Mouse (Mus musculus): ENCODE results near the gene Rfx7. TPM values are rescaled to one million over a fixed set of nuclear protein-coding genes. Genes with fewer than 3 reads are reported as not detected.

Rfx7 gene
- 17.3 and 27.0 TPM in 2 replicates for polyA plus RNA-seq (2012; rRNA removed)

DNA sequence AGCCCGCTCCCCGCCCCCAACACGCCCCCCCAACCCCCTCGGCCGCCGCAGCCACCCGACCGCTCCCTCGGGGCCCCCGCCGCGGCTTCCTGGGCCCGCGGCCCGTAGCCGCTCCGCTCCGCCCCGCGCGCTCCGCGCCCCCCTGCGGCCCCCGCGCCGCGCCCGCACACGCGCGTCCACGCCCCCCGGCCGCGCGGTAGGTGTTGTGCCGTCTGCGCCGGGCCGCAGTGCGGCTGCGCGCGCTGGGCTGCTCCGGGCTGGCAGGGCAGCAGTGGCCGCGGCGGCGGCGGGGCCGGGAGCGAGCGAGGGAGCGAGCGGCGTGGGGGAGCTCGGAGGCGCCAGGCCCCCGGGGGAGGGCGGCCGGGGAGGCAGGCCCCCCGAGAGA is at the start of gene Rfx7:
Rfx7 (plus strand) TSS at position 245 of the 385 bp plus-strand sequence.

DNA sequence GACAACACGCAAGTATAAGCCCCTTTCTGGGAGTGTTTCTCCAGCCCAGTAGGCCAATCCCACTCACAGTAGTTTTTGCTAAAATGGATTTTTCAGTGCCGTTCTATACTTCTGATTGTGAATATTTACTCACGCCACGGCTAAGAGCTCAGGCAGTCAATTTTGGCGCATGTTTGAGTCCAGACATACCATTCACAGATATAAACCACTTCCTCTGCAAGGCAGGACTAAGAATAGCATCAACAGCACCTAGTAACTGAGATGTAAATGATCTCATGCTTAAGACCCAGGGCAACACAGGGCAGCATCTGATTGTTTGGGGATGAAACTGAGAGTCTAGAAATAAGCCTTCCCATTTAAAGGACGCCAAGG is 39.9 kb upstream of the Rfx7 start, which contains the start of gene Tex9:
Tex9 (minus strand) TSS at position 19 of the 372 bp plus-strand sequence.

DNA sequence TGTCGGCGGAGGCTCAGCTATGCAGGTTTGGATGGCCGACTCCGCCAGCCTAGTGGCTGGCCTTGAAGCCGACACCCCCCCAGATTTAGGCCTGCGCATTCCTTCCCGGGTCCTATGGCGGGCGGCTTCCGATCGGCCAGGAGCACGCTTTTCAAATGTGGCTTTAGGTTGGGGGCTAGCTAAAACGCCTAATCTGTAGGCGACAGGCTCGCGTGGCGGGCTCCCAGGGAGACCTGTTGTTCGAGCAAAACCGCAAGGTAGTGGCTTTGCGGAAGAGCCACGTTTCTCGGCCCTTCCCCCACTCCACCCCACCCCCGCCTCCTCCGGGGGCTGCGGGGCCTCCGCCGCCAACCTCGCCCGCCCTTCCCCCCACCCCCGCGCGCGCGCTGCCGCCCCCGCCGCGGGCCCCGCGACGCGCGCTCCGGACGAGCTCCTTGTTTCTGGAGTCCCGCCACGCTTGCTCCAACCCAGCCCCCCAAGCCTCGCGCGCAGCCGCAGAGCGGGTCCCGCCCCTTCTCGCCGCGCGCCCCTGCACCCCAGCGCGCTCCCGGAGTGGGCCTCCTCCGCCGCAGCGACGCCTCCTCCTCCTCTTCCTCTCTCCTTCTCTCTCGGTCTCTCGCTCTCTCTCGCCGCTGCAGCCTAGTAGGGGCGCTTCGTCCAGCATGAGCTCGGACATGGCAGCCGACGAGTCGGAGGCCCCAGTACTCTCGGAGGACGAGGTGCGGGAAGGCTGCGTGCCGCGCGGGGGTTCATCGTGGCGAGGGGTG is 130.0 kb downstream of the Rfx7 start, which contains the start of gene Nedd4:
Nedd4 (plus strand) TSS at position 452 of the 767 bp plus-strand sequence.

Other genes with a start within 250 kb of the Rfx7 start
- gene Mns1, start 94.2 kb upstream of the Rfx7 start, polyA plus RNA-seq (2012; rRNA removed), result 45.2 and 109 TPM in 2 replicates
- 55.4 and 65.9 TPM in 2 replicates for gene Tex9, start 40.0 kb upstream of the Rfx7 start, polyA plus RNA-seq (2012; rRNA removed)
- gene Nedd4, start 130.1 kb downstream of the Rfx7 start, polyA plus RNA-seq (2012; rRNA removed), result 560 and 881 TPM in 2 replicates